Mouse (Mus musculus): ENCODE measurements around the gene Spata32.
A peak's percentile ranks its signal among the peaks of the same experiment; 100 is the strongest.

DNA sequence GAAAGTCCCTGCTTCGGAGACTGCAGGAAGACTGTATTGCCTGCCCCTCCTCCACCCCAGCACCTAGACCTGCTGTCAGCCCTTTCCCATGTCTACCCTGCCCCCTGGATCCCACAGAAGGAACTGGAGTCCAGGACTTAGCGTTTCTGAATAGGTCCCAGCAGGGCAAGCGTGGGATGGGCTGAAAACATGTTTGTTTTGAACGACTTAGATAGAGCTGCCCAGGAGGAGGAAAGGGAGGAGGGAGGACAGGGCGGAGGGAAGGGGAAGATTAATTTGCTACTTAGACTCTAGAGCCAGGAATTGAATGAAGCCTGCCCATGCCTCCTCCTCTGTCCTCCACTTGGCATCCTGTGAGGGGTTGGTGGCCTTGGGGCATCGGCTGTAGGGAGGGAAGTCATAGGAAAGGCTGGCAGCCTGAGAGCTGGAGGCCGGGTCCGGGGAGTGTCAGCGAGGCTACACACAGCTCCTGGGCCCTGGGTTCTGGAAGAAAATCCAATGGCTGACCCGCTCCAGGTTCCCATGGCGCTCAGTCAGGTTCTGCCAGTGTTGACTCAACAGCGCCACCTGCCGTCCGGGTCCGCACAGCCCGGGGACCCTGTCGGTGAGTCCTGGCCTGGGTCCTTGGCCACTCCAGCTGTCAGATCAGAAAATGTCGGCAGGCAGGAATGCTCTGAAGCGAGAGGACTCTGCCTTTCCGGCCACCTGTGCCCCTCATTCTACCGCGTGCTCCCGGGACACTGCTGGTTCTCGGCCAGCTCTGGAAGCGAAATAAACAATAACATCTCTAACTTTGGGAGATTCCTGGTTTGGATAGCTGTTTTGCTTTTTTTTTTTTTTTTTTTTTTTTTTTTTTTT lies 59.4 kb downstream of the Spata32 start:
- TF ChIP-seq CTCF (conservative IDR thresholded peaks at IDR 0.05; ENCODE audit: low read length) (peak; percentile 91), POU5F1 (IDR thresholded peaks at IDR 0.05; ENCODE audit: borderline replicate concordance, low read length) (no peak)
